Mouse (Mus musculus) retina, adult 2 months (tissue): Measurements from ENCODE around the gene Nav1.
"Not testable (repeated sequence)": the region's sequence is repeated elsewhere in the genome, so short reads cannot be mapped to it uniquely, and the experiment has no call there.

Experiments used
- DNase-seq: peaks from one replicate; pipeline ENCODE4 v3.0.0-alpha.2; 2012; ENCODE audit warnings: low read depth, low spot score

Nav1 gene

DNA sequence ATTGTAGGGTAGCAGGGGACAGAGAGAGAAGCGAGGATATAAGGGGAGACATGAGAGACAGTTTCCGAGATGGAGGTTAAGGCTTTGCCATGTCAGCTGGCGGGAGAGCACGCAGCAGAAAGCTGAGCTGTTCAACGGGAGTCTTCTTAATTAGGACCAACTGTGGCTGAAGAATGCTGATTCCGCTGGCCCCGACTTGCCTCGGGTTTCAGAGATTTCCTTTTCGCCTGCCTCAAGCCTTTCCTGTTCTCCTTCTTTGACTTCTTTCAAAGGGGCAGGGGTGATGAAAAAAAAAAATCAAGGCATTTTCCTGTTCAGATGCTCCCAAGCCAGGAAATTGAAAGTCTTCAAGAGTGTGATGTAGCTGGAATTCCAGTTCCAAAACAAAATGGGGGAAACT lies 118.2 kb downstream of the Nav1 start:
- no peak for DNase-seq

DNA sequence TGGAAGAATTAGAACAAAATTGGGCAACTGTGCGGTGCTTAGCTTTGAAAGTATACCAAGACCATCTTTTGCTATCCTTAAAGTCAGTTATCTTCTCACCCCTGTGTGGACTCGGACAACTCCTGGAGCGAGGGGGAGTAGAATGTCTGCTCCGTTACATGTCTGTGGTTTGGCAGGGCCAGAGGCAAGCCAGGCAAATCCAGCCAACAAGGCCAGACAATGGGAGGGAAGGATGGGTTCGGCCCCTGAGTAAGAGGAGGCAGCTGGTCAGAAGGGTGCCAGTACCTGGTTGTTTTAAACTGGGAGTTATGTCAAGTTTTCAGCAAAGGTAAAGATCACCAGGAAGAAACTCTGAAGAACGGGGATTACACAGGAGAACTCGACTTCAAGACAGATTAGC lies 121.9 kb downstream of the Nav1 start:
- no peak for DNase-seq

DNA sequence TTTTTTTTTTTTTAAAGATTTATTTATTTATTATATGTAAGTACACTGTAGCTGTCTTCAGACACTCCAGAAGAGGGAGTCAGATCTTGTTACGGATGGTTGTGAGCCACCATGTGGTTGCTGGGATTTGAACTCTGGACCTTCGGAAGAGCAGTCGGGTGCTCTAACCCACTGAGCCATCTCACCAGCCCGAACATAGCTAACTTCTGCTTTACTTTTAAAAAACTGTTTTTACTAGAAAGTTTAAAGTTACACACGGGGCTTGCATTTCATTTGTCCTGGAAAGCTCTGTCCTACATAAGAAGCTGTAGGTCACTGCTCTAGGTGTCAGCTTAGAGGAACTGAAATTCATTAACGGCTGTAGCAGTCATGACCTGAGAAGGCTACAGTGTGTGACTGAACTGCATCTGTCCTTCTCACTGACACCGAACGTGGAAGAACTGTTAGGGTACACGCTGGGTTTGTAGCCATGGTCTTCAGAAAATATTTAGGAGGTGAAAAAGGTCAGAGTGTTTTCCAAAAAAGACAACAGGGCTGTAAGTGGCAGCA lies 122.5 kb downstream of the Nav1 start:
- not testable (repeated sequence) for DNase-seq

DNA sequence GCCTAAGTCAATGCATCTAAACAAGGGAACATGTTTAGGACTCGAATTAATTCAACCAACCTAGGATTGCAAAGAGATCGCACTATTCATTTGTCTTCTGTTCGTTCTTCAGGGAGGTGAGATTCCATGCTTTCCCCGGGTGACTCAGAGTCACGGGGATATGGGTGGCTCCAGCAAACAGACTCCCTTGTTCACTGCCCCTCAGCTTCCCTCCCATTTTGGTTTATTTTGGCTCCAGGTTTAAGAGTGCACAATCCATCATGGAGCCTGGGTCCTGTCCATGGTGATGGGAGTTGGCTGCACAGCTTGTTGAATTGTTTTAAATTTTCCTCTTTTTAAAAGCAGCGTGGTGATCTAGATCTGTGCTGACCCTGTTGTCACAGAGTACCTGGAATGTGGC lies 123.1 kb downstream of the Nav1 start:
- DNase-seq = no peak

DNA sequence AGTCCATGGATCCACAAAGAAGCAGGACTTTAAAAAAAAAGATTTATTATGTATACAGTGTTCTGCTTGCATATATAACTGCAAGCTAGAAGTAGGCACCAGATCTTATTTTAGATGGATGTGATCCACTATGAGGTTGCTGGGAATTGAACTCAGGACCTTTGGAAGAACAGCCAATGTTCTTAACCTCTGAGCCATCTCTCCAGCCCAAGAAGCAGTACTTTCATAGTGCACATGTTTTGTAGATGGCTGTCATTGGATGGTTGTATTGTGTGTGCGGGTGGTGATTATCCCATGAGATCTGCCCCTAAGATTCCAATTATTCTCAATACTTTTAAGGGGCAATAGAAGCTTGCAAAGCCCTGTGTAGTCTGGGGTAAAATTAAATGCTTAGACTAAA lies 124.4 kb downstream of the Nav1 start:
- no peak for DNase-seq

GRCm38 (mm10) chr1:135481656-135482055 lies 125.4 kb downstream of the Nav1 start:
- DNase-seq = no peak

DNA sequence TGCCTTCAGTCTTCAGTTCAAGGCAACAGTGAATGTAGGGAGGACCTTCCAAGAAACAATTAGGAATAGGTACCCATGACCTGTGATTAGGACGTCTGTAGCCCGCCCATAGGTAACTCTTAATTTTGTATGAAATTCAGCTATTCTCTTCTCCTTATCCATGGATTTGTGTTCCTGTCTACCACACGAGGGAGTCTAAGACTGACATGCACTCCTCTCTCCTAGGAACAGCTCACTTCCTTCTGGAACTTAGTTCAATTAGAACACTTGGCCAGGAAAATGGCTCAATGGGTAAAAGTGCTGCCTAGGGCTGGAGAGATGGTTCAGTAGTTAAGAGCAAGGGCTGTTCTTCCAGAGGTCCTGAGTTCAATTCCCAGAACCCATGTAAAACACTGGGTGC lies 126.3 kb downstream of the Nav1 start:
- DNase-seq = no peak

DNA sequence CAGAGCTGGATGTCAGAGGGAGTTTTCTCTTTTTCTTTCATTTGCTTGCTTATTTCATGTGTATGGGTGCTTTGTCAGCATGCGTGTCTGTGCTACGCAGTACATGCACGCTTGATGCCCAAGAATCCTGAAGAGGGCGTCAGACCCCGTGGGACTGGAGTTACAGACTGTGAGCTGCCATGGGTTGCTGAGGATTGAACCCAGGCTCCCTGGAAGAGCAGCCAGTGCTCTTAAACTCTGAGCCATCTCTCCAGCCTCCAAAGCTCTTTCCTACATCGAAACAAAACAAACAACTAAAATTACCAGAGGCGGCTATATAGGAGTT lies 131.6 kb downstream of the Nav1 start:
- DNase-seq = no peak

GRCm38 (mm10) chr1:135474861-135475570 lies 132.1 kb downstream of the Nav1 start:
- no peak for DNase-seq

DNA sequence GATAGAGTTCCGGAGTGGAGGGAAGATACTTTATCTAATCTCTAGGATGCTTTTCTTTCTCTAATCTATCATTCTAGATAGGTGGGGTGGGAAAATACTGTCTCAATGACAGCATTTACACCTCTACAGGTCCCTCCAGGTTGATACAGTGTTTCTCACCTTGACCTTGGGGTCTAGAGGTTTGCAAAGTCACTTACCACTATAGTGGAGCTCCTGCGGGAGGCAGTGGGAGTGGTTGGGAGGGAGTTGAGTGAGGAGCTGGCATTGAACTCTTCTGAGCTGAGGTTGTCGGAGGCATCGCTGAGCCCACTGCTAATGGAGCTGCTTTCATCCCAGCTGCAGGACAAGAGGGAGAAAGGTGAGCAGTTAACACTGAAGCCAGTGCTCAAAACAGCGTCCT lies 134.6 kb downstream of the Nav1 start:
- no peak for DNase-seq

GRCm38 (mm10) chr1:135471742-135472141 lies 135.4 kb downstream of the Nav1 start:
- DNase-seq = no peak

- no peak for DNase-seq
These were observed 136.5 kb downstream of the Nav1 start for GRCm38 (mm10) chr1:135470546-135470945.

DNA sequence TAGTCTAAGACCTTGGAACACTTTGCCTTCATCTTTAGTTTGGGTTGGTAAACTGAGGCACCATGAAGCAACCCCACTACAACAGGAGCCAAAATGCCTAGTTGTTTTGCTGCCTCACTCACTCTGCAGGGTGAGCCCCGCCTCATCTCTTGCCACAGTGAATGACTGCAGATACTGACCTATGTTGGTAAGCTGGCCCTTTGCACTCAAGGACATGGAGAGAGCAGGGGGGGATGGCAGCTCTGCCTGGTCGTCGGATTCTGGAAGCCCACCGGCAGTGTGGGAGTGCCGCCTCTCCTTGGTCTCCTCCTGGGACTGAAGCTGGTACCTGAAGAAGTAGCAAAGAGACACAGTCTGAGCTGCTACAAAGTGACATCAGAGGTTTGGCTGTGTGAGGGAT lies 139.6 kb downstream of the Nav1 start:
- no peak for DNase-seq

DNA sequence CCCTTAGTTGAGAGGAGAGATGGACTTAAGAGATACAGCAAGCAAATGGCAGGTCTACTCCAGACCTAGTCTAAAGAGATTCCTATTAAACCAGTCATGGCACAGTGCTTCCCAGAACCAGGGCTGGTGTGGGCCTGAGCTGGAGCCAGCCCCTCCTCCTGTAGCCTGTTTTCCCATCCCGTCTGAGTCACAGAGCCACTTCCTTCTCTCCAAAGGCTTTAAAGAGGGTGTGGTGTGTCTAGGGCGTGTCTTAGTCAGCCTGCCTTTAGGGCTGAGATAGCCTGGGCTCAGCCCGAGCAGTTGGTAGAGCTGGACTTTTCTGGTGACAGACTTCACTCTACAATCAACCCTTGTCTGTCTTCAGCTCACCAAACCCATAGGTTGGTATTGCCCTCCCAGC lies 140.2 kb downstream of the Nav1 start:
- DNase-seq = no peak

- DNase-seq = no peak
These were observed 141.4 kb downstream of the Nav1 start for GRCm38 (mm10) chr1:135465734-135466133.

DNA sequence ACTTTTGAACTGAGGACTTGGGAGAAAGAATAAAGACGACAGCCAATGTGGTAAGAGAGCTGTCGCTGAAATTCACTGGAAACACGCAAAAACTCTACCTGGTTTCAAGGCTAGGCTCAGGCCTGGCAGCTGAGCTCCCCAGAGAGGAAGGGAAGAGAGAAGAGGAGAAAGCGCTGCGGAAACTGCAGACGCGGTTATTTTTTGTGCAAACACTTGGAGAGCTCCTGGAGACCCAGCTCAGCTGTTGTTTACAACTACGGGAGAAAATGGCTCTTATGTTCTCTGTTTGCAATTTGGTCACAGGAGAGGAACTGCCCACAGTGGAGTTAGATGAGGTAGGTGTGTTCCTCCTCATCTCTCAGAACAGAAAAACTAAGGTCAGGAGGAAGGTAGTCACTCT lies 144.4 kb downstream of the Nav1 start:
- no peak for DNase-seq

DNA sequence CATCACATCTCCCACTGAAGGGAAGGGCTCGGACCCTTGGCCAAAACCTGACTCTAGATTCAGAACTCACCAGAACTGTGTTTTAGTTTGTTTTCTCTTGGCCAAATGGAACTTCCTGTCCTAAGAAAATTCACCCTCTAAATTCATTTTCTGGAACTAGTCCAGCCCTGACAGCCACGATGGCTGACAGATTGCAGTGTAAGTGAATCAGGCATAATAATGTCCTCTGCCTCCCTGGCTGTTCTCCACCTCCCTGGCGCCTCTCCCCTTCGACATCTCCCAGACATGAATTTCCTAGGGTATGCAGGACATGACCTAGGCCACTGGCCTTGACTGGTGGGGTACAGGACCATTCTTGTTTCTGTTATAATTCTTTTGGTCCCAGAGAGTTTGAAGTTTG lies 144.8 kb downstream of the Nav1 start:
- DNase-seq = no peak

DNA sequence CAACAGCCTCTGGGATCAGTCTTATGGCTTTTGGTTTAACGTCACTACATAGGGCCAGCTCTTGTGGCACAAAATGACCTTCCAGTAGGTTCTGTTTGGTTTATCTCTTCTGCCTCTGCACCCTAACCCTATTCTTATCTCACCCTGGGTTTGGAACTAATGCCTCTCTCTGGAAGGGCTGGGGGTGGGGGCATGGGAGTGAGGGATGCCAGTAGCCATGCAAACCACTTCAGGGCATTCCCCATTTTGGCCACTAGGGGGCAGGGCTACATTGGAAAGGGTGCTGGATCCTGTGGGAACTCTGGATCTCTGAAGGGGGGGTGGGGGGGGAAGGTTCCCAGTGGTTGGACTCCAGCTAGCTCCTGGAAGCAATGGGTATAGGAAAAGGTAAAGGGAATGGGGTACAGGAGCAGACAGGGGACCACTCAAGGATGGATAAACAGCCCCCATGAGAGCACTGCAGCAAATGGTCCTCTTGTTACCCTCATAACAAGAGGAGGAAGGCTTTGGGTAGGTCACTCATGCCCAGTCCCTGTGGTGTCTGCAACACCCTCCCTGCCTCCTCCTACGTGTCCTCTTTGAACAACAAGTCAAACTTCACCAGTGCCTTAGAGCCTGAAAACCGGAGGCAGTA lies 145.9 kb downstream of the Nav1 start:
- peak; percentile 44 for DNase-seq

DNA sequence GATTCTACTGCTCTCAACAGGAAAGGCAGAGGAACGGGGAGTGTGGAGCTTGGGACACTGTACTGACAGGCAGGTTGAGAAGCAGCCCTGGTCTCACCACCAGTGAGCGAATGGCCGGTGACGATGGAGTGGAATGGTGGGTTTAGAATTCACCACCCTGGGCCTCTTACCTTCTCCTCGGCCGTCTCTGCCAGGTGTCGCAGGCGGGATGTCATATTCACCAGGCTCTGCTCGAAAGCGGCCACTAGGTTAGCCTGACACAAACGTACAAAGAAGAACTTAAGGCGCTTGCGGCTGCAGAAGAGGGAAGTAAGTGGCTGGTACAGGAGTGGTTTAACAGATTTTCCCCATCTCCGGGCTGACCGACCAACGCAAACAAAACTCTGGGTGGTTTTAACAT lies 146.6 kb downstream of the Nav1 start:
- DNase-seq = no peak

- DNase-seq = no peak
These were observed 149.2 kb downstream of the Nav1 start for GRCm38 (mm10) chr1:135457860-135458259.

GRCm38 (mm10) chr1:135452259-135452658 lies 154.8 kb downstream of the Nav1 start:
- no peak for DNase-seq

GRCm38 (mm10) chr1:135451419-135451818 lies 155.7 kb downstream of the Nav1 start:
- no peak for DNase-seq

DNA sequence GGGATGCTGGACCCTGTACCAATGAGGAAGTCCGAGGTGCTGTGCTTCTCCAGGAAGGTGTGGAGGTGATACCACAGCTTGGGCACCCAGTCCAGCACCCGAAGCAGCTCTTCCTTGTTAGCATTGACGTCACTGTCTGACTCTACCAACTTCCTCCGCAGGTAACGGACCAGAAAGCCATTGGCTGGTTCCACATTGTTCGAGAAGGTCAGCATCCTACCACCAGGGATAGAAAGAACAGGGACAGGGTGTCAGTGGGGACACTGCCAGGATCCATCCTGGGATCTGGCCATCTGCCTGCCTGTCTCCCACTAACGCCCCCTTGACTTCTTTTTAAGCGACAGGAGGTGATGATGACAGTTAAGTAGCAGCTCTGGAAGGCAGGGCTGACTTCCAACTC lies 157.2 kb downstream of the Nav1 start:
- no peak for DNase-seq

DNA sequence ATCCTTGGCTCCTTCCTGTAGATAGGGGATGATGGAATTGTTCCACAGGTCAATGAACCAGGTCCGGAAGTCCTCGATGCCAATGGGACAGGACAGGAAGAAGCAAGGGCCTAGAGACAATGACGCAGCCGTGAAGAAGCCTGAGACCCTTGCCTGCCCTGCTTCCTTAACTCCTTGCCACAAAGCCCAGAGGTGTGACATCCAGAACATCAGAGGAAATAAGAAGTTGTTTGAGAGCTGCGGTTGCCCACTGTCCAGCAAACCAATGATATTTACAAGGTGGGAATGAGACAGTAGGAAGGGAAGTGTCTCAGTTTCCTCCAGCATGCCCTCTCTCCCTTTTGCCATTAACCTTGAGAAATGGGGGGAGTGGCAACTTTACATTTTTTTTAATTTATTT lies 158.2 kb downstream of the Nav1 start:
- DNase-seq = no peak
